Mouse (Mus musculus): ENCODE measurements around the gene Nup62. TPM values are rescaled to one million over a fixed set of nuclear protein-coding genes. Genes with fewer than 3 reads are reported as not detected.

Nup62 gene
- total and polyA plus RNA-seq, 3 experiments, result 27.1 to 36.0 (median 28.0) TPM

DNA sequence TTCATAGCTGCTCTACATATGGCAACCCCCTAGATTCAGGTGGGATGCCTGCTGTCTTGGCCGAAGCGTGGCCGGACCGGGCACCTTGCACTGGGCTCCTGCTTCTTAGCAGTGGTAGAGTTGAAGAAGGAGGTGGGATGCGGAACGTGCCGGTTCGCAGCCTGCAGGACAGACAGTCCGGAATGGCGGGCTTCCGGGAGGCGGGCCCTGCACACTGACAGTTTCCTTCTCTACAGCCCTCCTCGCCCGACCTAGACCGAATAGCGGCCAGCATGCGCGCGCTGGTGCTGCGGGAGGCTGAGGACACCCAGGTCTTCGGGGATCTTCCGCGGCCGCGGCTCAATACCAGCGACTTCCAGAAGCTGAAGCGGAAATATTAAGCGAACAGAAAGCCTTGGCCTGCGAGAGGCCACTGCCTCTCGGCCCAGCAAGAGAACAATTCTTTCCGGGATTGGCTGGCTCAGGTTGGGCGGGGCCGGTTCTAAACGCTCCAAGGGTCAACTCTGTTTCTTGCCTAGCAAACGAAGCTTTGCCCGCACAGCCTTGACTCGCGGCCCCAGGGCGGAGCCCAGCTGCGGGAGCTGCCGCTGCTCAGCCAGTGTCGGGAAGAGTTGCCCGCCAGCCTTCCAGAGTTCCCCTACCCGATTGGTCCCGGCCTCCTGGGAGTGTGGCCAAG lies 38.6 kb downstream of the Nup62 start:
- intact Hi-C loops (cut with DNase I), result loop anchor here (2.0 to 5.0 kb wide), 2 partner anchors 14 to 43 kb away; partner anchors contain the start of genes Fuz and Ptov1
- Histone ChIP-seq H3K4me1 (ENCODE audit: control insufficient read depth, insufficient read depth, low read length) (peaks cover 8% of the 10 kb centered on the region), H3K27ac (peak overlapping the region; percentile 98), H3K9ac (ENCODE audit: low read depth, low read length) (peak overlapping the region; percentile 86), H3K27me3 (ENCODE audit: control insufficient read depth, insufficient read depth, low read length) (no peaks in the 10 kb centered on the region), H3K4me3 (peak overlapping the region; percentile 59), H3K79me2 (replicated peaks; ENCODE audit: control insufficient read depth, insufficient read depth, low read length) (peaks cover 3% of the 10 kb centered on the region), H3K36me3 (ENCODE audit: control insufficient read depth, insufficient read depth, low read length) (no peaks in the 10 kb centered on the region)
- DNase-seq, result peak; percentile 91 to 93
- under 1% methylated on average over 45 of the region's 45 CpGs for WGBS
- peak; percentile 76 for TF ChIP-seq POLR2A (IDR thresholded peaks at IDR 0.05; ENCODE audit: insufficient read depth, low read depth, low read length)
- TF ChIP-seq EP300 (IDR thresholded peaks at IDR 0.05; ENCODE audit: insufficient read depth, low read depth, low read length), result 0 out of 2 replicates have a peak, but pooled peaks have one; percentile 10
- TF ChIP-seq CTCF (IDR thresholded peaks at IDR 0.05), result no peak

DNA sequence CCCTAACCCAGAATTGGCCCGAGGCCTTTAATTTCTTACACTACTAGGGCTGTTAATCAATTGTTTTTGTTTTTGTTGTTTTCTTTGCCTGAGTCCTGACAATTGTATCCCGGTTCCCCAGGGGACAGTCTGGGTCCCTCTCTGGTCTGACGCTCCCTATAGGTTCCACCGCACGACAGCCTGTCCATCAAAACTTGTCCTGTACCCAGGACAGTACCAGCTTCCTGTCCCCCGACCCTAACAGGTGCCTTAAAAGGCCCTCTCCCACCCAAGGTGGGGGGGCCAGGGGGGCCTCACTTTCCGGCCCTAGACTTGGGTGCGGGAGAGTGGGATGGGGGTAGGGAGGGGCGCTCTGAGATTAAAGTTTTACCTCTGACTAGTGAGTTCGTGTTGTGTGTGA lies 39.1 kb downstream of the Nup62 start:
- intact Hi-C loops (cut with DNase I), result loop anchor here (2.0 to 5.0 kb wide), 2 partner anchors 14 to 42 kb away; partner anchors contain the start of genes Fuz and Ptov1
- Histone ChIP-seq H3K4me1 (ENCODE audit: control insufficient read depth, insufficient read depth, low read length) (peaks cover 8% of the 10 kb centered on the region), H3K36me3 (ENCODE audit: control insufficient read depth, insufficient read depth, low read length) (no peaks in the 10 kb centered on the region), H3K27ac (peak overlapping the region; percentile 98), H3K9ac (ENCODE audit: low read depth, low read length) (peak overlapping the region; percentile 86), H3K27me3 (ENCODE audit: control insufficient read depth, insufficient read depth, low read length) (no peaks in the 10 kb centered on the region), H3K4me3 (peak overlapping the region; percentile 59), H3K79me2 (replicated peaks; ENCODE audit: control insufficient read depth, insufficient read depth, low read length) (peaks cover 3% of the 10 kb centered on the region)
- DNase-seq, result no peak
- WGBS, result 23% methylated on average over 10 of the region's 10 CpGs
- TF ChIP-seq CTCF (IDR thresholded peaks at IDR 0.05) (peak; percentile 51), POLR2A (IDR thresholded peaks at IDR 0.05; ENCODE audit: insufficient read depth, low read depth, low read length) (no peak)

DNA sequence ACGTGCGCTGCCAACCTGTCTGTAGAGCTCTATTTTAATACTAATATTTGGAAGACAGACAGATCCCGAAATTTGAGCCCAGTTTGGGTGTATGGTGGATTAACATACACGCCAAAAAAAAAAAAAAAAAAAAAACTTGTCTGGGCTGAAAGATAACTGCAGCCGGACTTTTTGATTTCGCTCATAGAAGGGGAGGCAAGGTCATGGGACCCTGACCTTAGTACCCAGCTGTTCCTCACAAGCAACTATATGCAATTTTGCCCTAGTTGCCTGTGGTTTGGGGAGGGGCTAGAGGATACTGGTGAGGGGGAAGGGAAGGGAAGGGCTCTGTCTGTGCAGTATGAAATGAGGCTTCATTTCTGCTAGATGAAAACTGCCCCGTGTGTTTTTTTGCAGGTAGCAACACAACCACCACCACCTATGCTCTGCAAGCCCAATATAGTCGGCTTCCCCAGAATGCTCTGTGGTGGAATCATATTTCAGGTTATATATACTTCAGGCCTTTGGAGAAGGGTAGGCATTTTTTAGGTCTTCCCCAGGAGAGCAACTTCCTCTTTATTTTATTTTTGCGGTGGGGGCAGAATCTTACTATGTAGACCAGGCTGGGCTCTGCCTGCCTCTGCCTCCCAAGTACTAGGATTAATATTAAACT lies 40.5 kb downstream of the Nup62 start:
- Histone ChIP-seq H3K4me3 (peak overlapping the region; percentile 83), H3K27ac (peak overlapping the region; percentile 91), H3K4me1 (ENCODE audit: control insufficient read depth, insufficient read depth, low read length) (peaks cover 6% of the 10 kb centered on the region), H3K36me3 (ENCODE audit: control insufficient read depth, insufficient read depth, low read length) (no peaks in the 10 kb centered on the region), H3K9ac (ENCODE audit: low read depth, low read length) (no peak overlapping the region), H3K27me3 (ENCODE audit: control insufficient read depth, insufficient read depth, low read length) (no peaks in the 10 kb centered on the region), H3K79me2 (replicated peaks; ENCODE audit: control insufficient read depth, insufficient read depth, low read length) (peaks cover 3% of the 10 kb centered on the region)
- intact Hi-C loops (cut with DNase I), result loop anchor here (5.0 kb wide), 1 partner anchor 41 kb away; the partner anchor contains the start of gene Fuz
- no peak for TF ChIP-seq POLR2A (IDR thresholded peaks at IDR 0.05; ENCODE audit: insufficient read depth, low read depth, low read length)
- no peak for TF ChIP-seq CTCF (IDR thresholded peaks at IDR 0.05)
- TF ChIP-seq EP300 (IDR thresholded peaks at IDR 0.05; ENCODE audit: insufficient read depth, low read depth, low read length), result no peak
- DNase-seq, result no peak
- WGBS, result 54% methylated on average over 9 of the region's 9 CpGs

DNA sequence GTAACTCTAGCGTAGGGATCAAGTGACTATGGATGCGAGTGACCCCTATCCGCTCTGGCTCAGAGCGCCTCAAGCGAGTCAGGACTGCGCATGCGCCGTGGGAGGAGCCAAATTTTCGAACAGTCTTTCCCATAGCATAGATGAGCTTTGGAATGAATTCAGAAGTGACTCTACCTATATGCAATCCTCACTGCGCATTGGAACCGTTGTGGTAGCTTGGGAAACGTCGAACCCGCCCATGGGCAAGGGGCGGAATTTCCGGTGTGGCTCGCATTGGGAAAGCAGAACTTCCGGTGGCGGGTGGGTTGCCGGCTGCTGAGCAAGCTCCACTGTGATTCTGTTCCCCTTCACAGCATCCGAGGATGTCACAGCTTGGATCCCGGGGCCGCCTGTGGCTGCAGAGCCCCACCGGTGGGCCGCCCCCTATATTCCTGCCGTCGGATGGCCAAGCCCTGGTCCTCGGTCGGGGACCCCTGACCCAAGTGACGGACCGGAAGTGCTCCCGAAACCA lies 41.2 kb downstream of the Nup62 start, which contains the start of gene Pnkp:
Pnkp (plus strand) TSS at position 98 of the 511 bp plus-strand sequence.
- peak; percentile 89 to 90 for DNase-seq
- TF ChIP-seq EP300 (IDR thresholded peaks at IDR 0.05; ENCODE audit: insufficient read depth, low read depth, low read length) (0 out of 2 replicates have a peak, but pooled peaks have one; percentile 26), CTCF (IDR thresholded peaks at IDR 0.05) (no peak), POLR2A (IDR thresholded peaks at IDR 0.05; ENCODE audit: insufficient read depth, low read depth, low read length) (peak; percentile 88)
- peak within 1 kb of the TSS; percentile 91 for H3K27ac ChIP-seq
- WGBS, result under 1% methylated on average over 32 of the region's 32 CpGs
- H3K27me3 ChIP-seq (ENCODE audit: control insufficient read depth, insufficient read depth, low read length), result no peaks in the 10 kb centered on the region
- H3K9ac ChIP-seq (ENCODE audit: low read depth, low read length), result peak within 1 kb of the TSS; percentile 84
- peak within 1 kb of the TSS; percentile 83 for H3K4me3 ChIP-seq
- intact Hi-C loops (cut with DNase I), result loop anchor here (5.0 kb wide), 1 partner anchor 40 kb away; the partner anchor contains the start of gene Fuz
- H3K36me3 ChIP-seq (ENCODE audit: control insufficient read depth, insufficient read depth, low read length), result no peaks in the 10 kb centered on the region
- peaks cover 6% of the 10 kb centered on the region for H3K4me1 ChIP-seq (ENCODE audit: control insufficient read depth, insufficient read depth, low read length)
- H3K79me2 ChIP-seq (replicated peaks; ENCODE audit: control insufficient read depth, insufficient read depth, low read length), result peaks cover 3% of the 10 kb centered on the region

DNA sequence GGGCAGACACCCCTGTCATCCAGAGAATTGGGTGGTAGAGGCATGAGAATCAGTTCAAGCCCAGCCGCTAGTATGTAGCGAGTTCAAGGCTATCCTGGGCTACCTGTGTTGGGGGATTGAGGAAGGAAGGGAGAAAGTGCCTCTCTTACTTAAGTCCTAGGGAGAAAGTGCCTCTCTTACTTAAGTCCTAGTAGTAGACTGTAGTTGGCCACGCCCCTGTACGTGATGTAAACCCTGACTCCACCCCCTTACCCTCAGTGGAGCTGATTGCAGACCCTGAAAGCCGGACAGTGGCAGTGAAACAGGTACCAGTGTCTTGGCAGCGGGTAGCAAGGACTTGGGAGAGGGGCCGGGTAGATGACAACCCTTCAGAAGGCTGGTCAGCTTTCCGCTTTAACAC lies 42.0 kb downstream of the Nup62 start:
- Histone ChIP-seq H3K27ac (peak overlapping the region; percentile 91), H3K9ac (ENCODE audit: low read depth, low read length) (0 out of 2 replicates have a peak overlapping the region, but pooled peaks have one; percentile 12), H3K4me3 (peak overlapping the region; percentile 83), H3K4me1 (ENCODE audit: control insufficient read depth, insufficient read depth, low read length) (peaks cover 6% of the 10 kb centered on the region), H3K79me2 (replicated peaks; ENCODE audit: control insufficient read depth, insufficient read depth, low read length) (no peaks in the 10 kb centered on the region), H3K27me3 (ENCODE audit: control insufficient read depth, insufficient read depth, low read length) (no peaks in the 10 kb centered on the region), H3K36me3 (ENCODE audit: control insufficient read depth, insufficient read depth, low read length) (no peaks in the 10 kb centered on the region)
- 25% methylated on average over 8 of the region's 8 CpGs for WGBS
- DNase-seq, result no peak
- TF ChIP-seq CTCF (IDR thresholded peaks at IDR 0.05) (no peak), EP300 (IDR thresholded peaks at IDR 0.05; ENCODE audit: insufficient read depth, low read depth, low read length) (no peak), POLR2A (IDR thresholded peaks at IDR 0.05; ENCODE audit: insufficient read depth, low read depth, low read length) (0 out of 2 replicates have a peak, but pooled peaks have one; percentile 18)
- intact Hi-C loops (cut with DNase I), result loop anchor here (5.0 kb wide), 1 partner anchor 39 kb away; the partner anchor contains the start of gene Fuz

All from heart, adult 2 months (tissue).